Mouse (Mus musculus): ENCODE measurements around the gene Sesn2. TPM values are rescaled to one million over a fixed set of nuclear protein-coding genes. Genes with fewer than 3 reads are reported as not detected.
A peak's percentile ranks its signal among the peaks of the same experiment; 100 is the strongest.

The Sesn2 gene
- polyA plus RNA-seq, 1 experiment from 2014 or later: 8.1 TPM

DNA sequence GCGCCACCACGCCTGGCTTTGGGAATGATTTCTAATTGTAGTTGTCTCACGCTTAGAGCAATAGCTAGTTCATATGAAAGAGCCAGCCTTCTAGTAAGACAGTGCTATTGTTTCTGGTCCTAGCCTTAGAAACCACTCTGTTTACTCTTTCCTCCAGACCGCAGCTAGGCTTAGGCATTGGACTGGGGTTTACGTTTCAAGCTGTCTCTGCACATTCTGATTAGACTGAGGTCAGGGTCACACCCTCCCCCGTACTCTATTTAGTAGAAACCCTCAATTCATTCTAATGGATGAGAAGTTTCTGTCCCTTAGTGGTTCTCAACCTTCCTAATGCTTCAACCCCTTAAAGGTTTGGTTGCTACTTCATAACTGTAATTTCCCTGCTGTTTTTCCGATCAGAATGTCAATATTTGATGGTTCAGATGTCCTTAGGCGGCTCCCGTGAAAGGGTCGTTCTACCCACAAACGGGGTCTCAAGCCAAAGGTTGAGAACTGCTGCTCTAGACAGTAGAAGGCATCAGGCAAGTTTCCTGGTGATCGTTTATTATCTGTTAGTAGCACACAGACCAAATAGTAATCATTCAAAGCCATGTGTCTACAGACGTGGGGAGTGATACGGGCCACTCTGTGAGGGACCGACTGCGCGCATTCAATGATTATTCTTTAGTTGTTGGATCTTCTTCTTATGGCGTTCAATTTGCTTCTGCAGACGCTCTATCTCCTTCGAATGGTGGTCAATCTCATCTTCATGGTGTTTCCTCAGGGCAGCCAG is 19.9 kb upstream of the Sesn2 start:
- H3K4me3 ChIP-seq: no peak overlapping the region
- H3K4me2 ChIP-seq: no peak overlapping the region
- 93% methylated on average over 20 of the region's 20 CpGs for WGBS
- no peak overlapping the region for H3K27ac ChIP-seq
- peaks cover 13% of the 10 kb centered on the region for H3K36me3 ChIP-seq (replicated peaks)
- no peak for ATAC-seq (replicated peaks)
- H3K9me3 ChIP-seq: no peaks in the 10 kb centered on the region
- H3K27me3 ChIP-seq (replicated peaks): no peaks in the 10 kb centered on the region
- H3K9ac ChIP-seq: no peak overlapping the region
- peaks cover 23% of the 10 kb centered on the region for H3K4me1 ChIP-seq

DNA sequence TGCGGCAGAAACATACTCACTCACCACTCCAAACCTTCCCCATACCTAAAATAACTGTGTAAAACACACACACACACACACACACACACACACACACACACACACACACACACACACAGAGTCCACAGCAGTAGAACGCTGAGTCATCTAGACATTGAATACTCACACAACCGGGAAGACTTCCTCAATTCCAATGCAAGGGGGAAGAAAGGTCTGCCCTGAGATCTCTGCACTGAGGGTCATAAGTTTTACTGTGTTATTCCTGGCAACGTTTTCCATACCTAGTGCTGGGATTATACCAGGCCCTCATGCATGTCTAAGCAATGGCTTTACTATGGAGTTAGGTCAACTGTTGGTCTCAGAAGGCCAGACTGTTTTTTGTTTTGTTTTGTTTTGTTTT is 19.0 kb upstream of the Sesn2 start:
- Histone ChIP-seq H3K27ac (no peak overlapping the region), H3K9me3 (no peaks in the 10 kb centered on the region), H3K4me3 (no peak overlapping the region), H3K4me2 (no peak overlapping the region), H3K27me3 (replicated peaks) (no peaks in the 10 kb centered on the region), H3K4me1 (peaks cover 23% of the 10 kb centered on the region), H3K36me3 (replicated peaks) (peaks cover 13% of the 10 kb centered on the region), H3K9ac (no peak overlapping the region)
- 83% methylated on average over 4 of the region's 4 CpGs for WGBS
- ATAC-seq (replicated peaks): no peak

DNA sequence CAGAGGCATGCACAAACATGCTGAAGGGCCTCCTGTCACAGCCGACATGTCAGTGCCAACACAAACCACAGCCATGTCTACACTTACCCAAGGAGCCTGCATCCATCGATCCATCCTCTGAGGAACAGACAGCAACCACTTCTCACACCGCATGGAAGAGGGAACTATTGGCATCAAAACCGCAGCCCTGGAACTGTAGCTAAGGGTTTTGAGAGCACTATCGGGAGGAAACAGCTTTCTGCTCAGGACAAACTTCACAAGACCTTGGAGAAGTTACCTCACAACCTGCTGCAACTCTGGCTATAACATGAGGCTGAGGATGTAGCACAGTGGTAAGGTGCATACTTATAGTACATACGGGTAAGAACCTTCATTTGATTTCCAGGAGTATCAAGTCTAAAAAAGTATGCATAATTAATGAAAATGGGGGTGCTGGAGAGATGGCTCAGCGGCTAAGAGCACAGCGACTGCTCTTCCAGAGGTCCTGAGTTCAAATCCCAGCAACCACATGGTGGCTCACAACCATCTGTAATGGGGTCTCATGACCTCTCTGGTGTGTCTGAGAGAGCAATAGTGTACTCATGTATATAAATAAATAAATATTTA is 17.7 kb upstream of the Sesn2 start:
- no peaks in the 10 kb centered on the region for H3K27me3 ChIP-seq (replicated peaks)
- no peak overlapping the region for H3K9ac ChIP-seq
- H3K4me1 ChIP-seq: peaks cover 18% of the 10 kb centered on the region
- no peak for ATAC-seq (replicated peaks)
- WGBS: 94% methylated on average over 8 of the region's 8 CpGs
- no peak overlapping the region for H3K4me3 ChIP-seq
- no peaks in the 10 kb centered on the region for H3K9me3 ChIP-seq
- H3K4me2 ChIP-seq: no peak overlapping the region
- H3K36me3 ChIP-seq (replicated peaks): peaks cover 13% of the 10 kb centered on the region
- H3K27ac ChIP-seq: no peak overlapping the region

DNA sequence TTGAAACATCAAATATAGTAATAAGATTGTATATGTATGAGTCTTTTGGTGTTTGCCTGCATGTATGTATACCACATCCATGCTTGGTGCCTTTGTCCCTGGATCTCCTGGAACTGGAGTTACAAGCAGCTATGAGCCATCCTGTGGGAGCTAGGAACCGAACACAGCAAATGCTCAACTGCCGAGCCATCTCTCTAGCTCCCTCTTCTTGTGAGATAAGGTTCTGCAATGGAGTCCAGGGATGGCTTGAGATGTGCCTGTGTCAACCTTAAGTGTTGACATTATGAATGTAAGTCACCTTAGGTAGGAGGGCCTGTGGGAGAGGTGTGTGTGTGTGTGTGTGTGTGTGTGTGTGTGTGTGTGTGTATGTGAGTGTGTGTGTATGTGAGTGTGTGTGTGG is 16.4 kb upstream of the Sesn2 start:
- peaks cover 13% of the 10 kb centered on the region for H3K36me3 ChIP-seq (replicated peaks)
- no peak overlapping the region for H3K4me2 ChIP-seq
- no peak overlapping the region for H3K27ac ChIP-seq
- H3K9me3 ChIP-seq: no peaks in the 10 kb centered on the region
- ATAC-seq (replicated peaks): no peak
- no peaks in the 10 kb centered on the region for H3K27me3 ChIP-seq (replicated peaks)
- no peak overlapping the region for H3K4me3 ChIP-seq
- H3K9ac ChIP-seq: no peak overlapping the region
- whole genome bisulfite sequencing: 70% methylated on average over 2 of the region's 2 CpGs
- H3K4me1 ChIP-seq: peaks cover 8% of the 10 kb centered on the region

DNA sequence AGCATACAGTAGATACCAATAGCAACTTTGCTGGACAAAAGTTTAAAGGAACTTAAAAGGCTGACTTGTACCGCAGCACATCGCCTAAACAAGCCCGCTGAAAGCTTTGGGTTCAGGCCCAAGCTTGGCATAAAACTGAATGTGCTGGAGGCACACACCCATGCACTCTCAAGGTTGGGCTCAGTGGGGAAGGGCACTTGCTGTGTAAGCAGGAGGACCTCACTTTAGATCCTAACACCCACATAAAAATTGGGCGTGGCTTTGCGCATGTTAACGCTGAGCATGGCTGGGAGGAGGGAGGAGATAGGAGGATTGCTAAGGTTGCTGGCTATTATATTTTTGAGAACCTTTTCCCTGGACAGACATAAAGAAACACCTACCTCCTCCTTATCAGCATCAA is 14.5 kb upstream of the Sesn2 start:
- no peak overlapping the region for H3K27ac ChIP-seq
- H3K36me3 ChIP-seq (replicated peaks): 0 out of 2 replicates have a peak, but pooled peaks cover under 1% of the 10 kb centered on the region
- no peaks in the 10 kb centered on the region for H3K4me1 ChIP-seq
- H3K4me3 ChIP-seq: no peak overlapping the region
- H3K9ac ChIP-seq: no peak overlapping the region
- H3K4me2 ChIP-seq: no peak overlapping the region
- WGBS: 44% methylated on average over 6 of the region's 6 CpGs
- H3K27me3 ChIP-seq (replicated peaks): no peaks in the 10 kb centered on the region
- H3K9me3 ChIP-seq: no peaks in the 10 kb centered on the region
- ATAC-seq (replicated peaks): no peak

DNA sequence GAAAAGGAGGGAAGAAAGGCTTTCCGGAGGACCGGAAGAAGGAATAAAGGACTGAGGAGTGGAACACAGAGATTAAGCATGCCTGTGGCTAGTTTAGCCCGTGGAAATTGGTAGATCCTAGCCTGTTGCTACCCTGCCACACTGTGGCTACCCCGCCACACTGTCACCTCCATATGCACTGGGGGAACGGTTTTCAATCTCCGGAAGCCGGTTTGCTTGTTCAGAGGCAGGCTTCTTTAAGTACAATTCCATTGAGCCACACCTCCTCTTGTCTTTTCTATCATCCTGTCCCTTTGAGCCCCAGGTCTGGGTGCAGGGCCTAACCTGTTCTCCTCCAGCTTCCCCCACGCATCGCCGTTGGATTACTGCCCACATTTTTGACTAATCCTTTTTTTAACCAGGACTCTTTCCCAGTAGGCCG is 14.0 kb upstream of the Sesn2 start:
- no peaks in the 10 kb centered on the region for H3K4me1 ChIP-seq
- WGBS: 9% methylated on average over 11 of the region's 11 CpGs

DNA sequence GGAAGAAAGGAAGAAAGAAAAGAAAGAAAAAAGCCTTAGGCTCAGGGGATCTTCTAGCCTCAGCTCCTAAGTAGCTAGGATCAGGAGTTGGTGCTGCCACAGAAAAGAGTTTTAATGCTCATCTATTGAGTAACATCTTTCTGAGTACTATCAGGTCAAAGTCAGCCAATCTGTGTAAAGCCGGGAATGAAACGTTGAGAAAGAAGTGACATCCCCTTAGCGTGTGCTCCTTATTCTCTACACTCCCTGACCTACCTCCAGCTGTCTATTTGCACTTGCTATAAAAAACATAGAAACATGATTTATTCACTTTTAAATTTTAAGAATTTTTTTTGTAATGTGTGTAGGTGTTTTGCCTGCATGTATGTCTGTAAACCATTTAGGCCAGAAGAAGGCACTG is 8.9 kb upstream of the Sesn2 start:
- 94% methylated on average over 3 of the region's 3 CpGs for WGBS
- no peak for ATAC-seq (replicated peaks)
- no peaks in the 10 kb centered on the region for H3K9me3 ChIP-seq
- no peak overlapping the region for H3K27ac ChIP-seq
- no peaks in the 10 kb centered on the region for H3K27me3 ChIP-seq (replicated peaks)
- no peak overlapping the region for H3K4me2 ChIP-seq
- H3K4me1 ChIP-seq: peaks cover 18% of the 10 kb centered on the region
- H3K4me3 ChIP-seq: no peak overlapping the region
- no peaks in the 10 kb centered on the region for H3K36me3 ChIP-seq (replicated peaks)
- H3K9ac ChIP-seq: no peak overlapping the region

More for the DNA sequence above, 14.0 kb upstream of the Sesn2 start:
- Histone ChIP-seq H3K27ac (no peak overlapping the region), H3K36me3 (replicated peaks) (no peaks in the 10 kb centered on the region), H3K9me3 (no peaks in the 10 kb centered on the region), H3K27me3 (replicated peaks) (no peaks in the 10 kb centered on the region), H3K9ac (no peak overlapping the region), H3K4me3 (no peak overlapping the region), H3K4me2 (no peak overlapping the region)
- no peak for ATAC-seq (replicated peaks)

DNA sequence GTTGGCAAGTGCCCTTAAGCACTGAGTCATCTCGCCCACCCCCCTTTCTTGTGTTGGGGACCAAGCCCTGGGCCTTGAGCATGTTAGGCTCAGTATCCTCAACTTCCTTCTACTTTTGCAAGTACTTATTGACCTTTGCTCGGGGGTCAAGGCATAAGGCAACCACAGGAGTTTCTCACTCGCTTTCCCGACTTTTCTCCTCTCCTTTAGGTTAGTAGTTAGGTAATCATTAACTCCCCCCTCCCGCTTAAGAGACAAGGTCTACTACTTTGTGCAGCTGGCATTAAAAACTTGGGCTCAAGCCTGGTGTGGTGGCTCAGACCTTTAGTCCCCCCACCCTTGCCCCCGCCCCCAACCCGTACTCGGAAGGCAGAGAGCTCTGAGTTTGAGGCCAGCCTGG is 7.8 kb upstream of the Sesn2 start:
- peaks cover 19% of the 10 kb centered on the region for H3K4me1 ChIP-seq
- no peak overlapping the region for H3K9ac ChIP-seq
- no peak overlapping the region for H3K4me3 ChIP-seq
- WGBS: 81% methylated on average over 8 of the region's 8 CpGs
- H3K27me3 ChIP-seq (replicated peaks): peaks cover 9% of the 10 kb centered on the region
- no peak for ATAC-seq (replicated peaks)
- no peak overlapping the region for H3K27ac ChIP-seq
- H3K4me2 ChIP-seq: no peak overlapping the region
- H3K9me3 ChIP-seq: no peaks in the 10 kb centered on the region
- H3K36me3 ChIP-seq (replicated peaks): no peaks in the 10 kb centered on the region

DNA sequence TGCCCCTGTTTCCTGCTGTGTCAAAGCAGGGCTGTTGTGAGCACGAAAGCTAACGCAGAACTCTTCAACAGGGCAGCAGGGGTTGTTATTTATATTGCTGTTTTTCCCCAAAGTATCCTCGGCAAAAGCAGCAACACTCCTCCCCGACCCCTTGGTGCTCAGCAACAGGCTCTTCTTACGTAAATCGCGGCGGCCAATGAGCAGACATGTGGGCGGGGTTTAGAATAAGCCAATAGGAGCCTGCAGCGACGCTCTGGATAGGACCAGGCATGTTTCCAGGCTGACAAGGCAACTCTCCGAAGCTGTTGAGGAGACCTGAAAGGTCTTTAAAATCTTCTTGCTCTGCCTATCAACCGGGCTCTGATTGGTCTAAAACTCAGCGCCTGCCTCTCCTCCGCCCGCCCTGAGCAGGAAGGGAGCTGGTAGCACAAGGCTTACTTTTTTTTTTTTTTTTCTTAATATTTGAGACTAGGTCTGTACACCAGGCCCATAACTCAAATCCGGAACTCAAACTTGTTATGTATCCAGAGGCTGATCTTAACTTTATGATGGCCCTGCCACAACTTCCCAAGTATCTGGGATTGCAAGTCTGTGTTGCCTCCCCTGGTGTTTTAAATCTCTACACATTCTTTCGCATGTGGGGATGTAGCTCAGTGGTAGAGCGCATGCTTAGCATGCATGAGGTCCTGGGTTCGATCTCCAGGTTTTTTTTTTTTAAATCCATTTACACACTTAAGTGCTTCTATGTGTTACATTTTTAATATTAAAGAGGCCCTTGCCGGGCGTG is 5.3 kb upstream of the Sesn2 start:
- Histone ChIP-seq H3K4me1 (peaks cover 19% of the 10 kb centered on the region), H3K9ac (peak overlapping the region; percentile 21), H3K36me3 (replicated peaks) (no peaks in the 10 kb centered on the region), H3K4me2 (peak overlapping the region; percentile 97), H3K27me3 (replicated peaks) (peaks cover 9% of the 10 kb centered on the region), H3K27ac (peak overlapping the region; percentile 65), H3K9me3 (no peaks in the 10 kb centered on the region), H3K4me3 (peak overlapping the region; percentile 48)
- peak; percentile 93 for ATAC-seq (replicated peaks)
- WGBS: 20% methylated on average over 22 of the region's 22 CpGs

DNA sequence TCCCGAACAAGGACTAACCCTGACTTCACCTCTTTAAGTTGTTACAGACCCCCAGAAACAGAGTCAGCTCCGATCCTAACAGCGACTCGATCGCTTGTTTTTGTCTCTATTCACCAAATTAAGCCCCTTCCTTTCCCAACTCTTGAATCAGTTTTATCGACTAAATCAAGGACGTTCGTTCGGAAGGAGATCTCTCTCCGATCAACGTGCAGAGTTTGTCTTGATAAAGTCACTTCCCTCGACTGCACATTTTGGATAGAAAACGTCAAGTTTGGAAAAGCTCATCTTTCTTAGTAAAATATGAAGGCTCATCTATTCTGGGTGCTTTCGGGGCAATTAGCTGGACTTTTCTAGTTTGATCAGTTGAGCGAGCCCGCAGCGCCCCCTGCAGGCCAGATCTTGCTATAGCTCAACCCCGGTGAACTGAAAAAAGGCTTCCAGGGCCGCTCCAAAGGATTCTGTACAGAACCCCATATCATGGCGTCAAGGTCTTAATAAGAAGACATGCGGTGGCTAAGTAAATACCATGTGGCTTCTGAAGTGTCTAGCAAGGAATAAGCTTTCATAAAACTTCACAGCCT is 4.3 kb upstream of the Sesn2 start:
- Histone ChIP-seq H3K9me3 (no peaks in the 10 kb centered on the region), H3K36me3 (replicated peaks) (no peaks in the 10 kb centered on the region), H3K27ac (peak overlapping the region; percentile 65), H3K4me2 (peak overlapping the region; percentile 97), H3K9ac (peak overlapping the region; percentile 21; the same call in 1 of the 2 replicates), H3K4me3 (peak overlapping the region; percentile 48), H3K27me3 (replicated peaks) (peaks cover 9% of the 10 kb centered on the region), H3K4me1 (peaks cover 19% of the 10 kb centered on the region)
- no peak for ATAC-seq (replicated peaks)
- WGBS: 1% methylated on average over 21 of the region's 21 CpGs

DNA sequence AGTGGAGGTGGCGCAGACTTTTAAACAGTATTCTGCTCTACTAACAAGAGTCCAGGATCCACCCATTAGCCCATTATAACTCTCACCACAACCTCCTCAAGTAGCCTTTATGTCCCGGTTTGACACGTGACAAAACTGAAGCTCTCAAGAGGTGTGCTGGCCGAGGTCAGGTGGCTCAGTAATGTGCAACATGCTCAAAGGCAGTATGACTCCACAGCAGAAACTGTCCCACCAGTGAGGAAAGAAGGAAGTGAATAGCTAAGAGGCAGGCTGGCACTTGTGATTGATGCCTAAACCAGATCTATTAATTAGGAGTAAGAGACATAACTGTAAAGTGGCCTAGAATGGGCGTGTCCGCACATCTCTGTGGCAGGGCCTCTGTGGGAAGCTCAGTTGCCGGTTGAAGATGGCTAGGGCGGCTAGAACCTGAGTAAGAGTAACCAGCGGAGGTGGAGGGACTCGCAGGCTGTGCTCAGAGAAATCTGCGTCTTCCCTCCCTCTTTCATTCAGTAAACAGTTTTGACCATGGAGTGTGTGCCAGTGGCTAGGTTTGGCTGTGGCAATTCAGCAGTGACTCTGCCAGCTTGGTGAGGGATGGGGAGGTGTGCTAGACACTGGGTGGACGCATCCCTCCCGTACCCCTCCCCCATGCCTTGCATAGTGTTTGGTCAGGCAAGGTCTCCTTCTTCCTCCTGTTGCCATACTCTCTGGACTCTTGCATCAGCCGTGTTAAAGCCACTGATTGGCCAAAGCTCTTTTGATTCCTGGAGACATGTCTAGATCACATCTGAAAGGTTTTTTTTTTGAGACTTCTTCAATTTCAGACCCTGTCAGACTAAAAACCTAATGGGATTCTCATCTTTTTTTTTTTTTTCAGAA is 3.3 kb upstream of the Sesn2 start:
- peaks cover 9% of the 10 kb centered on the region for H3K27me3 ChIP-seq (replicated peaks)
- no peak overlapping the region for H3K4me2 ChIP-seq
- H3K27ac ChIP-seq: no peak overlapping the region
- H3K9ac ChIP-seq: no peak overlapping the region
- 35% methylated on average over 14 of the region's 14 CpGs for WGBS
- no peaks in the 10 kb centered on the region for H3K9me3 ChIP-seq
- no peak for ATAC-seq (replicated peaks)
- H3K36me3 ChIP-seq (replicated peaks): no peaks in the 10 kb centered on the region
- peaks cover 27% of the 10 kb centered on the region for H3K4me1 ChIP-seq
- H3K4me3 ChIP-seq: no peak overlapping the region
